In the genomic region with DNA sequence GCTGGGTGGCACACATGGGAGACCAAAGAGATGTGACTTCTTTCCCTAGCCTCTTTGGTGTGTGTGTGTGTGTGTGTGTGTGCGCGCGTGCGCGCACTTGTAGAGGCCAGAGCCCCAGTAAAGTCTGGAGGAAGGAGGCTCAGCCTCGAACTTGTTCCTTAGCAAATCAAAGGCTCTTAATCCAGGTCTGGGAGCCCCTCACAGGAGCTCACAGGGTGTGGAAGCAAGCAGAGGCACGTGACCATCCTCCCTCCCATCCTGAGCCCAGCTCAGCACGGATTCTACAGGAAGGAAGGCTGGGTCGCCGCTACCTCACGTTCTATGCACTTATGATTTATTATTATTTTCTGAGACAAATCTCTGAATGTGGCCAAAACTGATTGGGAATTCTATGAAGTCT, we compare ENCODE assay signal across 25 mouse cellular contexts. TPM values are rescaled to one million over a fixed set of nuclear protein-coding genes. Genes with fewer than 3 reads are reported as not detected.
"Had no signal": no experiment of that assay in that cellular context is flagged by ENCODE, and none has a peak within 500 bp of the region (broad histone marks: within the 10 kb centered on the region; RNA-seq: fewer than 3 reads in every experiment).

No protein-coding gene starts in this region.

- H3K4me3 ChIP-seq: layer of hippocampus, adult 2 months; limb, embryonic 10.5 days; limb, embryonic 13.5 days; liver, embryonic 12.5 days; liver, embryonic 15.5 days; lung, embryonic 15.5 days; myocyte; neural tube, embryonic 13.5 days; stomach, embryonic 15.5 days had no signal

- H3K27me3 ChIP-seq: limb, embryonic 13.5 days; lung, embryonic 15.5 days; neural tube, embryonic 13.5 days; stomach, embryonic 15.5 days had no signal

- H3K9me3 ChIP-seq: limb, embryonic 10.5 days; limb, embryonic 13.5 days; liver, embryonic 15.5 days; lung, embryonic 15.5 days; stomach, embryonic 15.5 days had no signal

- H3K9ac ChIP-seq: limb, embryonic 13.5 days; liver, embryonic 12.5 days; liver, embryonic 15.5 days; lung, embryonic 15.5 days; neural tube, embryonic 13.5 days; stomach, embryonic 15.5 days had no signal

- H3K4me2 ChIP-seq: limb, embryonic 13.5 days; liver, embryonic 12.5 days; liver, embryonic 15.5 days; lung, embryonic 15.5 days; midbrain, embryonic 11.5 days; neural tube, embryonic 13.5 days; stomach, embryonic 15.5 days had no signal

- DNase-seq: kidney, adult 8-10 months; kidney, postnatal 14 days; layer of hippocampus, adult 9-11 months; lung, adult 18-20 months; lung, postnatal 14 days; lung, postnatal 4 days; midbrain, embryonic 14.5 days; right cerebral cortex, postnatal 25 days; spleen, adult 18-20 months; thymus, adult 18-20 months; thymus, postnatal 36 days had no signal

- ATAC-seq: liver, embryonic 12.5 days had no signal

- H3K4me1 ChIP-seq: neural tube, embryonic 13.5 days had no signal

- H3K36me3 ChIP-seq: liver, embryonic 12.5 days; liver, embryonic 15.5 days had no signal

- H3K27ac ChIP-seq: layer of hippocampus, adult 2 months; limb, embryonic 10.5 days; limb, embryonic 13.5 days; liver, embryonic 12.5 days; liver, embryonic 15.5 days; lung, embryonic 15.5 days; neural tube, embryonic 13.5 days; stomach, embryonic 15.5 days had no signal

RNA-seq across cellular contexts. Expression of a gene that starts 29.5 kb away (rescaled TPM):
- total RNA-seq: megakaryocyte progenitor cell, adult 5-6 weeks; megakaryocyte-erythroid progenitor cell, adult 5-6 weeks; monocyte, adult 5-6 weeks had no signal

RNA-seq across cellular contexts. Expression of a gene that starts 42.0 kb away (rescaled TPM):
- total RNA-seq: monocyte, adult 5-6 weeks; neutrophil, adult 5-6 weeks had no signal

RNA-seq across cellular contexts. Expression of a gene that starts 47.2 kb away (rescaled TPM):
- total RNA-seq: megakaryocyte progenitor cell, adult 5-6 weeks; megakaryocyte-erythroid progenitor cell, adult 5-6 weeks; monocyte, adult 5-6 weeks had no signal
- polyA plus RNA-seq: limb, embryonic 13.5 days; liver, embryonic 12.5 days; midbrain, embryonic 11.5 days had no signal
